Mouse (Mus musculus) liver, postnatal 0 days (tissue): ENCODE measurements around the gene Copb1.

Source experiments
- CTCF ChIP-seq: sonication (generic); IDR thresholded peaks from 2 replicates; pipeline ENCODE4 v1.5.1; 2016; ENCODE audit warnings: antibody characterized with exemption, low read depth
- EP300 ChIP-seq: IDR thresholded peaks from 2 replicates; pipeline ENCODE4 v1.6.1; 2016; ENCODE audit warnings: antibody characterized with exemption, low read depth, mild to moderate bottlenecking

DNA sequence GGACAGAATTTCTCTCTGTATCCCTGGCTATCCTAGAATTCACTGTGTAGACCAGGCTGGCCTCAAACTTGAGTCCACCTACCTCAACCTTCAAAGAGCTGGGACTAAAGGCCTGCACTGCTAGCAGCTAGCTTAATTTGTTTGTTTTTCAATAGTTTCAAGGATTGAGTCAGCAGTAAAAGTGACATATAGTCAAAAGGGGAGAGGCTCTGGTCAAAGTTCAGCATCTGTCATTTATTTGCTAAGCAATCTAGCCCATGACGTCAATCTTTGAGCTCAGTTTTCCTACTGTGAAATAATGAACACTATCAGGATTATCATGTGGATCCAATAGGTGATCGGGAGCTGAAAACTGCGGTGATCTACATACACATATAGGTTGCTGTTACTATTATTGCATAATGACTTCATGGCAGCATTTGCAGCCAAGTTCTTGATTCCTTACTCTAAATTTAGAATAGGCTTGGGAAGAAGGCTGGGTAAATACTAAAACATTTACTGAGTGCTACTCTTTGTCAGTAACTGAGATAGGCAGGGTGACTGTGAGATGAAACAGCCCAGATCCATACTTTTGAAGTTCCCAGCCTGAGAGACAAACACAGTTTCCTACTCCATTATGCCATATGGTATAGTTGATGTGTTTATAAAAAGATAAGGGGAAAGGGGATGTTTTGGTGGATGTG lies 54.9 kb downstream of the Copb1 start:
- TF ChIP-seq EP300, result 0 out of 2 replicates have a peak, but pooled peaks have one; percentile 9
- TF ChIP-seq CTCF, result no peak
